Mouse (Mus musculus) liver, embryonic 11.5 days (tissue): ENCODE results near the gene Zfp212. TPM values are rescaled to one million over a fixed set of nuclear protein-coding genes. Genes with fewer than 3 reads are reported as not detected.
A peak's percentile ranks its signal among the peaks of the same experiment; 100 is the strongest.
"Not testable (repeated sequence)": the region's sequence is repeated elsewhere in the genome, so short reads cannot be mapped to it uniquely, and the experiment has no call there.

ENCODE experiments used
- ATAC-seq: fragments of 200-750 bp; cut with Nextera tagmentation; replicated peaks from 2 replicates; pipeline ENCODE4 v1.8.0; 2017; ENCODE audit warnings: moderate number of reproducible peaks, mild to moderate bottlenecking, moderate TSS enrichment, moderate library complexity; ENCODE audit not compliant: low FRiP score
- DNase-seq: peaks from one replicate; pipeline ENCODE4 v3.0.0-alpha.2; 2017; ENCODE audit warnings: low spot score
- H3K27ac ChIP-seq: fragments of 300-500 bp; sonication (generic); 2 replicates; pipeline ENCODE4 v1.5.1; 2014; ENCODE audit warnings: mild to moderate bottlenecking, low read depth, low read length, control low read depth
- H3K27me3 ChIP-seq: fragments of 300-500 bp; sonication (generic); replicated peaks from 2 replicates; pipeline ENCODE4 v1.6.1; 2014; ENCODE audit warnings: low read length, mixed read lengths; ENCODE audit not compliant: control insufficient read depth, insufficient read depth
- H3K36me3 ChIP-seq: fragments of 300-500 bp; sonication (generic); 2 replicates; pipeline ENCODE4 v1.6.1; 2014; ENCODE audit warnings: mild to moderate bottlenecking, low read length, moderate library complexity, mixed read lengths; ENCODE audit not compliant: control insufficient read depth, insufficient read depth
- H3K4me1 ChIP-seq: fragments of 300-500 bp; sonication (generic); replicated peaks from 2 replicates; pipeline ENCODE4 v1.6.1; 2014; ENCODE audit warnings: low read length, mixed read lengths; ENCODE audit not compliant: control insufficient read depth, insufficient read depth
- H3K4me2 ChIP-seq: fragments of 300-500 bp; sonication (generic); 2 replicates; pipeline ENCODE4 v1.6.1; 2014; ENCODE audit warnings: mild to moderate bottlenecking, control low read depth, moderate library complexity
- H3K4me3 ChIP-seq: fragments of 300-500 bp; sonication (generic); 2 replicates; pipeline ENCODE4 v1.5.1; 2014; ENCODE audit warnings: low read depth, low read length, control low read depth
- H3K9ac ChIP-seq: fragments of 300-500 bp; sonication (generic); 2 replicates; pipeline ENCODE4 v1.6.1; 2014; ENCODE audit warnings: low read depth, low read length, control low read depth
- H3K9me3 ChIP-seq: fragments of 300-500 bp; sonication (generic); 2 replicates; pipeline ENCODE4 v1.6.1; 2016; ENCODE audit warnings: low read length, inconsistent platforms, mixed read lengths; ENCODE audit not compliant: control insufficient read depth
- WGBS: fragments of 180-500 bp; shearing (Covaris S2); extraction: QIAGEN DNeasy Blood & Tissue Kit; methylation state at CpG from one replicate; pipeline ENCODE4 v1.1.7; 2014; 5-methylcytosine and 5-hydroxymethylcytosine counted together
- polyA plus RNA-seq: library from polyadenylated mRNA; unstranded; fragments of >200 nt; fragmentation: Nextera tagmentation; extraction: Ambion mirVana; gene quantifications from 2 replicates; pipeline ENCODE4 v1.2.1, GENCODE M21; 2014

The Zfp212 gene
- polyA plus RNA-seq, 1 experiment from 2014 or later = 9.5 TPM

GRCm38 (mm10) chr6:47954425-47954824 is 34.1 kb downstream of the Zfp212 start:
- ATAC-seq = no peak
- no peak overlapping the region for H3K27ac ChIP-seq
- H3K9me3 ChIP-seq = no peaks in the 10 kb centered on the region
- peak overlapping the region; percentile 62 for H3K4me3 ChIP-seq
- H3K27me3 ChIP-seq = no peaks in the 10 kb centered on the region
- no peak for DNase-seq
- no peak overlapping the region; the same call in 1 of the 2 replicates for H3K9ac ChIP-seq
- peak overlapping the region; percentile 89 for H3K4me2 ChIP-seq
- no peaks in the 10 kb centered on the region; the same call in none of the 2 replicates for H3K4me1 ChIP-seq
- 85% methylated on average over 3 of the region's 3 CpGs for WGBS
- H3K36me3 ChIP-seq = peaks cover 2% of the 10 kb centered on the region; the same call in 1 of the 2 replicates

GRCm38 (mm10) chr6:47957816-47958215 is 37.5 kb downstream of the Zfp212 start:
- no peak overlapping the region for H3K27ac ChIP-seq

GRCm38 (mm10) chr6:47960685-47961421 is 40.6 kb downstream of the Zfp212 start:
- Histone ChIP-seq H3K4me1 (no peaks in the 10 kb centered on the region), H3K9ac (no peak overlapping the region), H3K27ac (no peak overlapping the region), H3K4me3 (no peak overlapping the region), H3K4me2 (no peak overlapping the region), H3K36me3 (peaks cover 22% of the 10 kb centered on the region), H3K9me3 (no peaks in the 10 kb centered on the region), H3K27me3 (no peaks in the 10 kb centered on the region)
- ATAC-seq (no peak), DNase-seq (no peak)
- WGBS = 86% methylated on average over 6 of the region's 6 CpGs

More at GRCm38 (mm10) chr6:47957816-47958215, 37.5 kb downstream of the Zfp212 start:
- DNase-seq = no peak
- no peak overlapping the region for H3K9ac ChIP-seq
- no peaks in the 10 kb centered on the region for H3K9me3 ChIP-seq
- no peaks in the 10 kb centered on the region; the same call in none of the 2 replicates for H3K4me1 ChIP-seq
- peaks cover 7% of the 10 kb centered on the region; the same call in 1 of the 2 replicates for H3K36me3 ChIP-seq
- H3K27me3 ChIP-seq = no peaks in the 10 kb centered on the region
- no peak overlapping the region for H3K4me3 ChIP-seq
- H3K4me2 ChIP-seq = no peak overlapping the region
- no peak for ATAC-seq

GRCm38 (mm10) chr6:47963051-47963450 is 42.8 kb downstream of the Zfp212 start:
- no peaks in the 10 kb centered on the region for H3K4me1 ChIP-seq
- H3K36me3 ChIP-seq = peaks cover 19% of the 10 kb centered on the region
- H3K27me3 ChIP-seq = no peaks in the 10 kb centered on the region
- DNase-seq = no peak
- H3K9me3 ChIP-seq = no peaks in the 10 kb centered on the region
- no peak for ATAC-seq
- 79% methylated on average over 7 of the region's 7 CpGs for WGBS
- no peak overlapping the region for H3K4me2 ChIP-seq
- H3K9ac ChIP-seq = no peak overlapping the region
- no peak overlapping the region for H3K4me3 ChIP-seq
- no peak overlapping the region for H3K27ac ChIP-seq

GRCm38 (mm10) chr6:47968166-47968565 is 47.9 kb downstream of the Zfp212 start:
- not testable (repeated sequence) for DNase-seq
- WGBS = 76% methylated on average over 1 of the region's 1 CpGs

GRCm38 (mm10) chr6:47974599-47974998 is 54.3 kb downstream of the Zfp212 start:
- Histone ChIP-seq H3K27me3 (no peaks in the 10 kb centered on the region), H3K9me3 (no peaks in the 10 kb centered on the region), H3K4me3 (no peak overlapping the region), H3K36me3 (no peaks in the 10 kb centered on the region), H3K27ac (no peak overlapping the region), H3K4me1 (no peaks in the 10 kb centered on the region), H3K4me2 (no peak overlapping the region), H3K9ac (no peak overlapping the region)
- DNase-seq = no peak
- 46% methylated on average over 1 of the region's 1 CpGs for WGBS
- ATAC-seq = no peak

More at GRCm38 (mm10) chr6:47968166-47968565, 47.9 kb downstream of the Zfp212 start:
- peaks cover 11% of the 10 kb centered on the region for H3K36me3 ChIP-seq
- H3K4me1 ChIP-seq, H3K27me3 ChIP-seq, H3K4me2 ChIP-seq, H3K9me3 ChIP-seq, H3K9ac ChIP-seq, ATAC-seq, H3K4me3 ChIP-seq, H3K27ac ChIP-seq: not testable (repeated sequence)

GRCm38 (mm10) chr6:47978897-47979368 is 58.7 kb downstream of the Zfp212 start:
- H3K9me3 ChIP-seq = no peaks in the 10 kb centered on the region
- no peaks in the 10 kb centered on the region for H3K36me3 ChIP-seq
- no peaks in the 10 kb centered on the region for H3K27me3 ChIP-seq
- H3K4me3 ChIP-seq = no peak overlapping the region
- peak; percentile 82 for DNase-seq
- peak; percentile 97 for ATAC-seq
- no peak overlapping the region for H3K9ac ChIP-seq
- no peaks in the 10 kb centered on the region for H3K4me1 ChIP-seq
- 9% methylated on average over 6 of the region's 6 CpGs for WGBS
- no peak overlapping the region for H3K27ac ChIP-seq
- H3K4me2 ChIP-seq = no peak overlapping the region
